Mouse (Mus musculus) kidney, postnatal 14 days (tissue): ENCODE data around the gene Trim58.
A peak's percentile ranks its signal among the peaks of the same experiment; 100 is the strongest.

Experiments
- DNase-seq: peaks from one replicate; pipeline ENCODE4 v3.0.0; 2022; ENCODE audit warnings: mixed read lengths

The Trim58 gene

GRCm38 (mm10) chr11:58640272-58640867 is at the start of gene Trim58:
Gene Trim58 (plus strand): TSS chr11:58640465.
- DNase-seq = peak; percentile 15

- no peak for DNase-seq
Measured at GRCm38 (mm10) chr11:58594814-58595213, 45.5 kb upstream of the Trim58 start, which contains the start of gene Olfr324. Gene Olfr324 (plus strand): TSS chr11:58595114.

DNA sequence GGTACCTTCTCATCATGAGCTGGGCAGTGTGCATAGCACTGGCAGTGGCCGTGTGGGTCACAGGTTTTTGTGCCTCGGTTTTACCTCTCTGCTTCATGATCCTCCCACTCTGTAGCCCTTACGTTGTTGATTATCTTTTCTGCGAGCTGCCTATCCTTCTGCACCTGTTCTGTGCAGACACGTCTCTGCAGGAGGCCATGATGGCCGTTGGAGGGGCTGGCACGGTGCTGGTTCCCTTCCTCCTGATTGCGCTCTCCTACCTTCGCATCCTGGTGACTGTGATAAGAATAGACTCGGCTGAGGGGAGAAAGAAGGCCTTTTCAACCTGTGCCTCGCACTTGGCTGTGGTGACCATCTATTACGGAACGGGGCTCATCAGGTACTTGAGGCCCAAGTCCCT is 42.4 kb upstream of the Trim58 start:
- no peak for DNase-seq

DNA sequence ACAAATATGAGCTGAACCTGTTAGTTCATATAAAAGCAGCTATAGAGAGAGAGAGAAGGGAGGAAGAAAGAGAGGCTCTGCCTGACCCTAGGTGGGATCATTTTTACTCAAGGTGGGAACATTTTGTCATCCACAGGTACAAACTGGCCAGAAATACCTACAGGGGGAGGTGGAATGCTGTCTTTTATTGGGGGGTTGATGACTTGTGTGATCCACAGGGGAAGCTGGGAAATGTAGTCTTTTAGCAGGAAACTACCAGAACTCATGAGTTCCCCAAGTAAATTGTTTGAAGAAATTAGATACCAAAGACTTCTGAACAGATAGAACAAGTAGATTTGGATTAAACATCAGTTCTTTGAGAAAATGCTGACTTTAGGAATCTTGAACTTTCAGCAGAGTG is 38.2 kb upstream of the Trim58 start:
- DNase-seq = no peak

- no peak for DNase-seq
Measured at GRCm38 (mm10) chr11:58602800-58603560, 37.3 kb upstream of the Trim58 start.

GRCm38 (mm10) chr11:58604688-58605087 is 35.6 kb upstream of the Trim58 start:
- DNase-seq = no peak

DNA sequence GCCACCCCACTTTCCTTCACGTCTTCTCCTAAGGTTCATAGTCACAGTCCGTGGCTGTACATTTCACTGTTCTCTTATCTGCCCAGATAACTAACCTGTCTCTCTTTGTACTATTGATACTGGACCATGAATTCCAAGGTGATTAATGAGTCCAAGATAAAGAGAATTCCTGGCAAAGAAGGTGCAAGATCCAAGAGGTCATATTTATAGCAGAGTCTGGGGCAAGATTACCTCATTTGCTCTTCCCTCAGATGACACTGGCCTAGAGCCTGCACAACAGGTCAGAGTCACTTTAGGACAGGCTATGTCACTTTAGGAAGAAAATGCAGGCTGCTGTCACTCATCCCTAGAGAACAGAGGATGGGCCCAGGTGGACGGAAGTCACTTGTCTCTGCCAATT is 35.0 kb upstream of the Trim58 start:
- no peak for DNase-seq

DNA sequence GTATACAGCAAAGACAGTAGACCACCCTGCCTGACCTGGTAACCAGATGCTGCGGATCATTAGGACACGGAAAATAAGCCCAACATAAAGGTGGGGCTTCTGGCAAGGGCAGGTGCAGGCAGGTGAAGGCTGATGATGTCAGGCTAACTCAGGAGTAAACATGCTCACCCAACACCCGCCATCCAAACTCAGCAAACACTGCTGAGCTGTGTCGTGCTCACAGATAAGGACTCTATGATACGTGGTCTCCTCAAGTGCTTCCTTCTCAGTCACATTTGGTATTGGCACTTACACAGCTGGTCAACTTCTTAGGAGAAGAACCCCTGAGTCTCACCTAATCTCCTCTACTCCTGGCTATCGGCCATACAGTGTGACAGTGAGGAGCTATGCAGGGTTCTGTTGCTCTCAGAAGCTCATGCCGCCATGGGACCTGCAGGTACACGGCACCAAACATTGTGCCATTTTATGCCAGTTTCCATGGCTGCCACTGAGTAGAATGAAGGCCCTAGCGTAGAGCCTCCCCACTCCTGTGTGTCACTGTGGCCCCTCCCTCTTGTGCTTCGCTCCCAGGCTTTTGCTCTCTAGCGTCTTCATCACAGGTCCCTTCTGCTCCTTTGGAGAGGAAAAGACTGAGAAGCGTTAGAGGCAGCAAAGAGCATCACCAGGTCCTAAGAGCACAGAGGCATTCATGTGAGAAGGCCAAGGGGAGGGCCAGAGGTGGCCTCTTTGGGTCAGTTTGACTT is 33.9 kb upstream of the Trim58 start:
- DNase-seq = no peak

GRCm38 (mm10) chr11:58607030-58607429 is 33.2 kb upstream of the Trim58 start:
- no peak for DNase-seq

DNA sequence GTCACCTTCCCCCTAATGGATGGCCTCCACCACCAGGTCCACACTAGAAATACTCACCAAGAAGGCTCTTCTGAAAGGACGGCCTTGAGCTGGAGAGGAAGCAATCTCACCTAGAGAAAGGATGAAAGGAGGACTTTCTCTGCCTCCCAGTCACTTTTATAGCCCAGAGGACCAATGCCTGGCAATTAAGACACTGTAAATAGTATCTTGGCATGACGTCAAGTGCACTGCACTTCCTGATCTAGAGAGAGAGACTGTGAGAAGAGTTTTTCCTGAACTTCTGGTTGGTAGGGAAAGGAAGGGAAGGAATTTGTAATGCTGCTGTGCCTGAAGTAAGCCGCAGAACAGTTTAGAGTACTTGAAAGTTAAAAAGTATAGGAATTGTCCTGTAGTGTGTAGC is 26.9 kb upstream of the Trim58 start:
- DNase-seq = no peak

GRCm38 (mm10) chr11:58614526-58614925 is 25.7 kb upstream of the Trim58 start:
- no peak for DNase-seq

DNA sequence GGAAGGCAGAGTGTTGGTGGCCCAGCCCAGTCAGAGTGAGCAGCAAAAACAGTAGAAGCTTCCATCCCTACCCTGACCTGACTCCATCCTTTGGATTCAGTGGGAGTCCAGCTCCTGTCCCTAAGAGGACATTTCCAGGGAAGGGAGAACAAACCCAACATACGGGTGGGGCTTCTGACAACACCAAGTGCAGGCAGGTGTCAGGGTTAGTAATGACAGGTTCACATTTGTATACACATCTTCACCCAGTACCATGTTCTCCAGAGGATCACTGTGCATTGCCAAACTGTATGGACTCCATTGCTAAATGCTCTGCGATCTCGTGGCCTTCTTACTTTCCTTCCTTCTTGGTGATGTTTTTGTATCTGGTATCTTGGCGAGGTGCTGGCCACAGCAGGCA is 24.3 kb upstream of the Trim58 start, which contains the start of gene 2210407C18Rik:
Gene 2210407C18Rik (minus strand): TSS at position 101 of the 400 bp plus-strand sequence.
- no peak for DNase-seq

DNA sequence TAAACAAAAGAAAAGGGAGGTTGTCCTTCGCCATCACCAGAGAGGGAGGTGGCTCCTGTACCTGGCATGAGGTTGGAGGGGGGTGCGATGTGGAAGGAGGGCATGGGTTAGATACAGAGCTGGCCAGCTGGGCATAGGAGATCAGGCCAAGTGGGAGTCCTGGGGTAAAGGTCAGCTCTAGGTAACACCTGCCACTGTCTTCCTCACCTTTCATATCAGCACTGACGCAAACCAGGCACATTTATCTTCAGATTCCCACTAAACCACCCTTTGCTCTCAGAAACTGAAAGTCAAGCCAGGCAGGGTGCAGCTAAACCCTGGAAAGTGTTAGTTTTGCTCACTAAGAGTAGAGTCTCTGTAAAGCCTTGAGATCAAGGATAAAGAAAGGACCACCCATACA is 21.9 kb upstream of the Trim58 start:
- DNase-seq = no peak

GRCm38 (mm10) chr11:58618793-58619192 is 21.5 kb upstream of the Trim58 start:
- DNase-seq = no peak

DNA sequence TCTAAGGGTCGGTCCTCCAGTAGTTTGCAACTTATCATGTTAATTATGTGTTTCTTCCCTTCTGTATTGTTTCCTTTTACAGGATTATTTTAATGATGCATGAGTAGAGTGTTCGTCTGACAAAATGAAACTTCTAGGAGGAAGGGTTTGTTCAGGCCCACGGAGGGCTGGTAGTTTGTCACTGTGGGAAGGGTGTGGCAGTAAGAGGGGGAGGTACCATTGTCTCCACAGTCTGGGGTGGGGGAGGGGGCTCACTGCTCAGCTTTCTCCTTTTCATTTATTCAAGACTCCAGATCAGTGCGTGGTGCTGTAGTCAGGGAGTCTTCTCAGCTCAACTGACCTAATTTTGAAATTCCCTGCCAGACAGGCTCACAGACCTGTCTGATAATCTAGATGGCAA is 14.1 kb upstream of the Trim58 start:
- no peak for DNase-seq

DNA sequence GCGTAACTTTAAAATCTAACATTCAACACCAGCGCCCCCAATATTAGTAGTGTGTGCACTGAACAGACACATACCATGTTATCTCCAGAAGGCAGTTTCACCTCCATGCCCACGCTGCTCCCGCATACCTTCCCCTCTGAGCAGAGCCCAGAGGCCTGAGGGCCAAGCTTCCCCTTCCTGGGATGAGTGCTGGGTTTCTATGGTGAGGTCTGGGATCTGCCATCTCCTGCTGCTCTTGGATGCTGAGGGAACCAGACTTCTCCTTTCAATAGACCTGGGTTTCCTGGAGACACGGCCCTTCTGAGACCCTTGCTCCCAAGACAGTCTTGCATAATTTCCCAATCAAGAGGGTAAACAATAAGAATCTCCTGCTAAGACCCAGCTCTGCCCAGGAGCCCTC is 9.9 kb upstream of the Trim58 start, which contains the start of gene Olfr323:
Gene Olfr323 (minus strand): TSS at position 101 of the 400 bp plus-strand sequence.
- DNase-seq = no peak

DNA sequence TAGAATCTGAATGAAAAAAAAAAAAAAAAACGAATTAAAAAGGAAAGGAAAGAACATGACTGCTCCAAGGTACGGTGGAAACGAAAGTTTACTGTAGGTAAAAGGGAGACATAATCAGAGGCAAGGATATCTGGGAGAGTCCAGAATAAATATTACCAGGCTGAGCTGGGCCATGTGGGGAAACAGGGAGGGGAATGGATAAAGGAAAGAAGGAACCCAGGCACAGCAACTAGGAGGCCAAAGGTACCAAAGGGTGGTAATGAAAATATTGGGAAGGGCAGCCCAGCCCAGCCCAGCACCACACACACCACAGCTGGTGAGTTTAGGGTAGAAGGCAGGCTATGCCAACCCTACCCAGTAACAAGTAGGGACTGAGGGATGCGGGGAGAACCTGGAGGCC is 5.4 kb upstream of the Trim58 start:
- DNase-seq = no peak

- peak; percentile 33 for DNase-seq
Measured at GRCm38 (mm10) chr11:58636376-58636977, 3.8 kb upstream of the Trim58 start.

- DNase-seq = no peak
Measured at GRCm38 (mm10) chr11:58638176-58638701, 2.0 kb upstream of the Trim58 start.

- no peak for DNase-seq
Measured at GRCm38 (mm10) chr11:58641057-58641456, 792 bp downstream of the Trim58 start.

DNA sequence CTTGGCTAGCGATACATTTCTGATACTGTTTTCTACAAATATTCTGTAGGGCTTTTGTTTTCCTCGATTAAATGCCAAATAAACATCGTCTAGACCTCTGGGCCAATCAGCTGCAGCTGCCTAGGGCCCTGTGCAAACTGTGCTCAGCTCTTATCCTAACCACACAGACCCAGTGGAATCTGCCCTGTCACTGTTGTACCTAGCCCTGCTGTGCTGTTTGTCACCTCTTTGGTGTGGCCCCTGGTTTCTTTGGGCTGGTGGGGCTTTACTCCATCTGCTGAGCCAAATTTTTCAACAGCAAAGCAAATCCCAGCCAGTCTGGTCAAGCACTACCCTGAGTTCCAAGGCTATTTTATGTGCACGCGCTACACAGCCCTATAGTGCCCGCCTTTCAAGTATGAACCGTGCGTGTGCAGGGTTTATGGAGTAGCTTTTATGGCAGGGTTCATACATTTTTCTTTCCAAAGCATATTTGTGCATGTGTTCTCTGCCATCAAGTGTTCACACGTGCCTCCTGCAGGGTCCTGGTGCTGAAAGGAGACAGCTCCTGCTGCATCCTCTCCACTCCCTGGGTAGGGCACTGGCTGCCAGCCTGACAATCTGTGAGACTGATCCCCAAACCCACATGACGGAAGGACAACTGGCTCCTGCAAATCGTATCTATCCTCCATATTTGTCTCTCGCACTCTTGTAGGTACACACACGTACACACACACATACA is 1.5 kb downstream of the Trim58 start:
- no peak for DNase-seq

DNA sequence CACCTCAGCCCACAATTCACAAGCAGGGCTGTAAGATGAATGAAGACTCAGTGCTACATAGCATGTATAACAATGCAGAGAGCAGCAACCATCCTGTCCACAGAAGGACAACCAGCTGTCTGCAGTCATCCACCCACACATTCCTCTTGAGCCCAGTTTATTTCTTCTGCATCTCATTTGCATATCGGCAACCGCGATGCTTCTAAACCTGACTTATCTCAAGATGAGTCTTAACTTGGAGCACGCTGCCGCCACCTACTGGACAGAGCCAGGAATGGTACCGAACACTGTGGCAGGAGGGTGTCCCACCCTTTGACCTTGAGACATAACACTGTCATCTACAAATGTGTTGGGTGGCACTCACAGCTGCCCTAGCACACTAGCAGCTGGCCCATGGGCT is 3.1 kb downstream of the Trim58 start:
- no peak for DNase-seq
